In genomic region chr2:170120139-170121027, GRCm38 (mm10) we compare ENCODE assay signal across 19 mouse cellular contexts. TPM values are rescaled to one million over a fixed set of nuclear protein-coding genes. Genes with fewer than 3 reads are reported as not detected.
DNase-seq lines count a peak whose midpoint lies in the region; ATAC-seq and TF ChIP-seq lines count a peak whose summit lies in the region.
"Had no signal": no experiment of that assay in that cellular context is flagged by ENCODE, and none has a peak within 500 bp of the region (broad histone marks: within the 10 kb centered on the region; RNA-seq: fewer than 3 reads in every experiment).

No protein-coding gene starts in this region.

- H3K9me3 ChIP-seq in liver, embryonic 11.5 days (ENCODE audit: control insufficient read depth, low read length): no peaks in the 10 kb centered on the region
- no peaks in the 10 kb centered on the region for H3K9me3 ChIP-seq in kidney, embryonic 16.5 days (ENCODE audit: low read length)
- H3K9me3 ChIP-seq: embryonic facial prominence, embryonic 15.5 days; forebrain, embryonic 12.5 days; heart, embryonic 10.5 days; hindbrain, embryonic 13.5 days; liver, embryonic 13.5 days; midbrain, embryonic 15.5 days; neural tube, embryonic 12.5 days had no signal

- peak overlapping the region; percentile 69 for H3K4me3 ChIP-seq in testis, adult 2 months (ENCODE audit: control insufficient read depth, low read depth, low read length)
- H3K4me3 ChIP-seq in liver, embryonic 11.5 days (ENCODE audit: low read depth, low read length): no peak overlapping the region
- H3K4me3 ChIP-seq in kidney, embryonic 16.5 days (ENCODE audit: low read length): no peak overlapping the region
- H3K4me3 ChIP-seq: embryonic facial prominence, embryonic 15.5 days; forebrain, embryonic 12.5 days; heart, embryonic 10.5 days; hindbrain, embryonic 13.5 days; liver, embryonic 13.5 days; midbrain, embryonic 15.5 days; neural tube, embryonic 12.5 days had no signal

- 88% methylated on average over 19 of the region's 19 CpGs for WGBS in liver, embryonic 11.5 days
- 84% methylated on average over 19 of the region's 19 CpGs for WGBS in kidney, embryonic 16.5 days

- H3K4me2 ChIP-seq in liver, embryonic 11.5 days: no peak overlapping the region
- H3K4me2 ChIP-seq in kidney, embryonic 16.5 days (replicated peaks; ENCODE audit: low read depth, low read length): no peak overlapping the region
- H3K4me2 ChIP-seq: embryonic facial prominence, embryonic 15.5 days; forebrain, embryonic 12.5 days; hindbrain, embryonic 13.5 days; liver, embryonic 13.5 days; midbrain, embryonic 15.5 days; neural tube, embryonic 12.5 days had no signal

- no peak for TF ChIP-seq CTCF in testis, adult 2 months (IDR thresholded peaks at IDR 0.05; ENCODE audit: control insufficient read depth, insufficient read depth, insufficient replicate concordance, low read depth, low read length)

- TF ChIP-seq POLR2A in testis, adult 2 months (IDR thresholded peaks at IDR 0.05; ENCODE audit: control insufficient read depth, low read depth, low read length): no peak

- ATAC-seq in liver, embryonic 11.5 days (replicated peaks; ENCODE audit: low FRiP score): no peak
- no peak for ATAC-seq in kidney, embryonic 16.5 days (ENCODE audit: low FRiP score, low TSS enrichment)
- ATAC-seq: midbrain, embryonic 15.5 days had no signal

- H3K36me3 ChIP-seq in testis, adult 2 months (ENCODE audit: control insufficient read depth, insufficient read depth, low read length): peaks cover 2% of the 10 kb centered on the region; the same call in 1 of the 2 replicates
- peaks cover 30% of the 10 kb centered on the region for H3K36me3 ChIP-seq in liver, embryonic 11.5 days (ENCODE audit: control insufficient read depth, insufficient read depth, low read length)
- H3K36me3 ChIP-seq in kidney, embryonic 16.5 days (ENCODE audit: insufficient read depth, low read length): peaks cover 53% of the 10 kb centered on the region

- no peak overlapping the region for H3K9ac ChIP-seq in liver, embryonic 11.5 days (ENCODE audit: low read depth, low read length)
- no peak overlapping the region for H3K9ac ChIP-seq in kidney, embryonic 16.5 days (replicated peaks; ENCODE audit: low read length)
- H3K9ac ChIP-seq: embryonic facial prominence, embryonic 15.5 days; forebrain, embryonic 12.5 days; hindbrain, embryonic 13.5 days; liver, embryonic 13.5 days; midbrain, embryonic 15.5 days; neural tube, embryonic 12.5 days had no signal

- H3K4me1 ChIP-seq in testis, adult 2 months (ENCODE audit: control insufficient read depth, insufficient read depth, low read length): peaks cover 2% of the 10 kb centered on the region; the same call in 1 of the 2 replicates
- H3K4me1 ChIP-seq in liver, embryonic 11.5 days (replicated peaks; ENCODE audit: control insufficient read depth, insufficient read depth, low read length): peaks cover 20% of the 10 kb centered on the region
- H3K4me1 ChIP-seq in kidney, embryonic 16.5 days (ENCODE audit: insufficient read depth, low read length): peaks cover 14% of the 10 kb centered on the region; the same call in 1 of the 2 replicates

- peak; percentile 90 for DNase-seq in adrenal gland, adult 2 months
- DNase-seq in adrenal gland, postnatal 10 days: no peak
- no peak for DNase-seq in testis, postnatal 14 days (ENCODE audit: low spot score)
- DNase-seq in adrenal gland, postnatal 36 days: peak; percentile 83 to 86
- DNase-seq in liver, embryonic 11.5 days (ENCODE audit: low spot score): no peak
- no peak for DNase-seq in embryo, embryonic 10 days (ENCODE audit: low spot score)
- DNase-seq: B cell, adult 2 months; cerebellum, adult 8-10 months; gastrocnemius, postnatal 14 days; heart, postnatal 14 days; liver, embryonic 13.5 days had no signal

- H3K27me3 ChIP-seq in testis, adult 2 months (ENCODE audit: control insufficient read depth, insufficient read depth, low read length): no peaks in the 10 kb centered on the region
- no peaks in the 10 kb centered on the region for H3K27me3 ChIP-seq in liver, embryonic 11.5 days (replicated peaks; ENCODE audit: control insufficient read depth, insufficient read depth, low read length)
- no peaks in the 10 kb centered on the region for H3K27me3 ChIP-seq in kidney, embryonic 16.5 days (ENCODE audit: insufficient read depth, low read length)
- H3K27me3 ChIP-seq: embryonic facial prominence, embryonic 15.5 days; forebrain, embryonic 12.5 days; hindbrain, embryonic 13.5 days; liver, embryonic 13.5 days; midbrain, embryonic 15.5 days; neural tube, embryonic 12.5 days had no signal

- no peak overlapping the region for H3K27ac ChIP-seq in testis, adult 2 months (ENCODE audit: control insufficient read depth, insufficient read depth, low read depth, low read length)
- no peak overlapping the region for H3K27ac ChIP-seq in liver, embryonic 11.5 days (ENCODE audit: low read depth, low read length)
- no peak overlapping the region for H3K27ac ChIP-seq in kidney, embryonic 16.5 days (ENCODE audit: low read length)
- H3K27ac ChIP-seq: embryonic facial prominence, embryonic 15.5 days; forebrain, embryonic 12.5 days; heart, embryonic 10.5 days; hindbrain, embryonic 13.5 days; liver, embryonic 13.5 days; midbrain, embryonic 15.5 days; neural tube, embryonic 12.5 days had no signal

RNA-seq across cellular contexts. Expression of gene Zfp217, which starts 27.5 kb away (rescaled TPM):
- total RNA-seq in adrenal gland, adult 2 months (2021): 10 to 100 TPM; 16.4 to 23.1 TPM
- polyA plus RNA-seq in adrenal gland, adult 2 months (2012; rRNA removed): 10.1 and 10.8 TPM in 2 replicates
- total RNA-seq in adrenal gland, postnatal 10 days (2021): 10 to 100 TPM; 22.0 to 31.0 TPM
- 74.6 and 80.0 TPM in 2 replicates for polyA plus RNA-seq in testis, adult 2 months (2012; rRNA removed)
- total RNA-seq in adrenal gland, postnatal 36 days (2021): 10 to 100 TPM; 23.9 to 24.2 TPM
- polyA plus RNA-seq in liver, embryonic 11.5 days (2014; fragmentation: Nextera tagmentation; extraction: Ambion mirVana): 5.1 and 5.4 TPM in 2 replicates
- polyA plus RNA-seq in kidney, embryonic 16.5 days (2015; fragmentation: Nextera tagmentation; extraction: Ambion mirVana): 4.4 and 5.1 TPM in 2 replicates

Comparison
In these comparisons a context has a peak if more than half of its experiments do, and no peak if none do; other contexts are left out.
1. DNase-seq: peak in adrenal gland, adult 2 months (single experiment) and adrenal gland, postnatal 36 days (2 of 2); none in adrenal gland, postnatal 10 days (single experiment), testis, postnatal 14 days (single experiment), liver, embryonic 11.5 days (single experiment) and embryo, embryonic 10 days (single experiment).